Mouse (Mus musculus): ENCODE results near the gene Loxl3.

Loxl3 gene

GRCm38 (mm10) chr6:83054074-83054851 lies 20.3 kb downstream of the Loxl3 start, which contains the start of gene Aup1:
TSS of gene Aup1 (plus strand) at chr6:83054521.
- DNase-seq = peak; percentile 95 to 97

- peak; percentile 43 to 67 for DNase-seq
Measured at GRCm38 (mm10) chr6:83054871-83055431, 21.0 kb downstream of the Loxl3 start, which contains the start of gene Htra2. TSS of gene Htra2 (minus strand) at chr6:83055273.

- DNase-seq = peak; percentile 50 to 73
Measured at GRCm38 (mm10) chr6:83057790-83058189, 23.8 kb downstream of the Loxl3 start, which contains the start of gene Dqx1. TSS of gene Dqx1 (plus strand) at chr6:83057844.

- DNase-seq = no peak
Measured at GRCm38 (mm10) chr6:83058725-83059124, 24.8 kb downstream of the Loxl3 start.

GRCm38 (mm10) chr6:83065995-83066394 lies 32.0 kb downstream of the Loxl3 start:
- DNase-seq = no peak

- DNase-seq = no peak
Measured at GRCm38 (mm10) chr6:83066441-83066840, 32.5 kb downstream of the Loxl3 start.

- no peak for DNase-seq
Measured at GRCm38 (mm10) chr6:83068221-83068620, 34.2 kb downstream of the Loxl3 start.

GRCm38 (mm10) chr6:83068706-83069487 lies 34.9 kb downstream of the Loxl3 start:
- peak in 1 of 2 experiments; percentile 58 for DNase-seq

GRCm38 (mm10) chr6:83069488-83070246 lies 35.7 kb downstream of the Loxl3 start:
- DNase-seq = peak in 1 of 2 experiments; percentile 47

GRCm38 (mm10) chr6:83070247-83070310 lies 36.1 kb downstream of the Loxl3 start, which contains the start of gene Tlx2:
TSS of gene Tlx2 (minus strand) at chr6:83070293.
- DNase-seq = no peak

GRCm38 (mm10) chr6:83070311-83071219 lies 36.6 kb downstream of the Loxl3 start:
- DNase-seq = peak; percentile 46 to 71

- no peak for DNase-seq
Measured at GRCm38 (mm10) chr6:83071220-83071619, 37.2 kb downstream of the Loxl3 start.

GRCm38 (mm10) chr6:83074979-83075378 lies 41.0 kb downstream of the Loxl3 start:
- peak in 1 of 2 experiments; percentile 37 for DNase-seq

GRCm38 (mm10) chr6:83077630-83078323 lies 43.8 kb downstream of the Loxl3 start, which contains the start of gene Pcgf1:
TSS of gene Pcgf1 (plus strand) at chr6:83077869.
- peak in 1 of 2 experiments; percentile 67 for DNase-seq

GRCm38 (mm10) chr6:83078324-83078858 lies 44.4 kb downstream of the Loxl3 start:
- DNase-seq = peak; percentile 100

- no peak for DNase-seq
Measured at GRCm38 (mm10) chr6:83080210-83080609, 46.2 kb downstream of the Loxl3 start.

- DNase-seq = no peak
Measured at GRCm38 (mm10) chr6:83083497-83083896, 49.5 kb downstream of the Loxl3 start.

- peak; percentile 18 to 26 for DNase-seq
Measured at GRCm38 (mm10) chr6:83084477-83084876, 50.5 kb downstream of the Loxl3 start.

GRCm38 (mm10) chr6:83086121-83087035 lies 52.4 kb downstream of the Loxl3 start, which contains the start of gene Lbx2:
TSS of gene Lbx2 (plus strand) at chr6:83086367.
- peak; percentile 34 to 49 for DNase-seq
